7 mouse cellular contexts compared by ENCODE assay signal in genomic region chr5:136243851-136244761, GRCm38 (mm10). TPM values are rescaled to one million over a fixed set of nuclear protein-coding genes. Genes with fewer than 3 reads are reported as not detected.
DNase-seq lines count a peak whose midpoint lies in the region; ATAC-seq and TF ChIP-seq lines count a peak whose summit lies in the region.

No protein-coding gene starts in this region.

- whole genome bisulfite sequencing in forebrain, embryonic 13.5 days, result under 1% methylated on average over 65 of the region's 67 CpGs
- under 1% methylated on average over 63 of the region's 67 CpGs for WGBS in intestine, embryonic 16.5 days

- H3K4me1 ChIP-seq in forebrain, embryonic 13.5 days, result peaks cover 31% of the 10 kb centered on the region
- H3K4me1 ChIP-seq in intestine, embryonic 16.5 days (ENCODE audit: control insufficient read depth, insufficient read depth, low read length), result peaks cover 8% of the 10 kb centered on the region

- peak; percentile 41 for DNase-seq in right cerebral cortex, postnatal 25 days
- DNase-seq in right cerebral cortex, adult 18-20 months, result no peak
- peak; percentile 61 for DNase-seq in brain, embryonic 14.5 days (ENCODE audit: low read depth)
- DNase-seq in lung, postnatal 10 days, result peak; percentile 31
- peak; percentile 37 for DNase-seq in thymus, postnatal 14 days

- H3K4me3 ChIP-seq in forebrain, embryonic 13.5 days, result peak overlapping the region; percentile 85
- H3K4me3 ChIP-seq in intestine, embryonic 16.5 days (ENCODE audit: low read length), result peak overlapping the region; percentile 80

- peak overlapping the region; percentile 91 for H3K4me2 ChIP-seq in forebrain, embryonic 13.5 days
- H3K4me2 ChIP-seq in intestine, embryonic 16.5 days (ENCODE audit: low read depth, low read length), result peak overlapping the region; percentile 95

- ATAC-seq in forebrain, embryonic 13.5 days, result peak; percentile 52
- peak; percentile 60 for ATAC-seq in intestine, embryonic 16.5 days

- no peak for TF ChIP-seq POLR2A in brain, embryonic 14.5 days (IDR thresholded peaks at IDR 0.05; ENCODE audit: borderline replicate concordance, extremely low read depth, insufficient read depth, insufficient read length, poor library complexity, severe bottlenecking)

- peaks cover 3% of the 10 kb centered on the region; the same call in 1 of the 2 replicates for H3K36me3 ChIP-seq in forebrain, embryonic 13.5 days (ENCODE audit: poor library complexity, severe bottlenecking)
- H3K36me3 ChIP-seq in intestine, embryonic 16.5 days (ENCODE audit: control insufficient read depth, insufficient read depth, low read length), result no peaks in the 10 kb centered on the region

- peak overlapping the region; percentile 75 for H3K27ac ChIP-seq in forebrain, embryonic 13.5 days
- no peak overlapping the region for H3K27ac ChIP-seq in intestine, embryonic 16.5 days (ENCODE audit: low read length)

- H3K9me3 ChIP-seq in forebrain, embryonic 13.5 days (replicated peaks), result no peaks in the 10 kb centered on the region
- H3K9me3 ChIP-seq in intestine, embryonic 16.5 days (ENCODE audit: control insufficient read depth, low read length), result no peaks in the 10 kb centered on the region

- H3K27me3 ChIP-seq in forebrain, embryonic 13.5 days, result no peaks in the 10 kb centered on the region
- H3K27me3 ChIP-seq in intestine, embryonic 16.5 days (replicated peaks; ENCODE audit: control insufficient read depth, insufficient read depth, low read length), result no peaks in the 10 kb centered on the region

- TF ChIP-seq CTCF in brain, embryonic 14.5 days (IDR thresholded peaks at IDR 0.05; ENCODE audit: borderline replicate concordance, extremely low read depth, insufficient read depth, insufficient read length), result no peak

- peak overlapping the region; percentile 87 for H3K9ac ChIP-seq in forebrain, embryonic 13.5 days
- H3K9ac ChIP-seq in intestine, embryonic 16.5 days (ENCODE audit: low read depth, low read length), result peak overlapping the region; percentile 73

RNA-seq across cellular contexts. Expression of gene Sh2b2, which starts 2.2 kb away (rescaled TPM):
- polyA plus RNA-seq in brain, embryonic 14.5 days (2012; rRNA removed), result 58.4 and 59.1 TPM in 2 replicates
- polyA plus RNA-seq in forebrain, embryonic 13.5 days (2015; fragmentation: Nextera tagmentation; extraction: Ambion mirVana), result 17.4 and 19.9 TPM in 2 replicates
- polyA plus RNA-seq in intestine, embryonic 16.5 days (2015; fragmentation: Nextera tagmentation; extraction: Ambion mirVana), result 2.2 TPM in 2 replicates

RNA-seq across cellular contexts. Expression of gene Prkrip1, which starts 45.3 kb away (rescaled TPM):
- polyA plus RNA-seq in brain, embryonic 14.5 days (2012; rRNA removed), result 36.3 and 37.2 TPM in 2 replicates
- 64.2 and 74.0 TPM in 2 replicates for polyA plus RNA-seq in forebrain, embryonic 13.5 days (2015; fragmentation: Nextera tagmentation; extraction: Ambion mirVana)
- 38.5 and 44.1 TPM in 2 replicates for polyA plus RNA-seq in intestine, embryonic 16.5 days (2015; fragmentation: Nextera tagmentation; extraction: Ambion mirVana)
